Mouse (Mus musculus) forebrain, embryonic 15.5 days (tissue): ENCODE data around the gene Chac1. TPM values are rescaled to one million over a fixed set of nuclear protein-coding genes. Genes with fewer than 3 reads are reported as not detected.

Experiments used
- ATAC-seq: fragments of 200-750 bp; cut with Nextera tagmentation; replicated peaks from 2 replicates; pipeline ENCODE4 v1.8.0; 2017; ENCODE audit warnings: mild to moderate bottlenecking, moderate TSS enrichment, moderate library complexity
- H3K27ac ChIP-seq: fragments of 300-500 bp; sonication (generic); replicated peaks from 2 replicates; pipeline ENCODE4 v1.5.1; 2015; ENCODE audit warnings: mild to moderate bottlenecking, inconsistent platforms
- H3K27me3 ChIP-seq: fragments of 300-500 bp; sonication (generic); 2 replicates; pipeline ENCODE4 v1.6.1; 2015; ENCODE audit warnings: inconsistent platforms
- H3K36me3 ChIP-seq: fragments of 300-500 bp; sonication (generic); 2 replicates; pipeline ENCODE4 v1.6.1; 2015; ENCODE audit warnings: mild to moderate bottlenecking, inconsistent platforms
- H3K4me1 ChIP-seq: fragments of 300-500 bp; sonication (generic); 2 replicates; pipeline ENCODE4 v1.6.1; 2015; ENCODE audit warnings: inconsistent platforms
- H3K4me2 ChIP-seq: fragments of 300-500 bp; sonication (generic); replicated peaks from 2 replicates; pipeline ENCODE4 v1.6.1; 2015; ENCODE audit warnings: mild to moderate bottlenecking, inconsistent platforms
- H3K4me3 ChIP-seq: fragments of 300-500 bp; sonication (generic); 2 replicates; pipeline ENCODE4 v1.5.1; 2015; ENCODE audit warnings: mild to moderate bottlenecking, inconsistent platforms
- H3K9ac ChIP-seq: fragments of 300-500 bp; sonication (generic); replicated peaks from 2 replicates; pipeline ENCODE4 v1.6.1; 2015; ENCODE audit warnings: mild to moderate bottlenecking, inconsistent platforms
- H3K9me3 ChIP-seq: fragments of 300-500 bp; sonication (generic); 2 replicates; pipeline ENCODE4 v1.6.1; 2016; ENCODE audit warnings: inconsistent platforms
- WGBS: fragments of 180-500 bp; shearing (Covaris S2); methylation state at CpG from one replicate; pipeline ENCODE4 v1.1.7; 2015; ENCODE audit warnings: mixed read lengths; 5-methylcytosine and 5-hydroxymethylcytosine counted together
- polyA plus RNA-seq: library from polyadenylated mRNA; unstranded; fragments of >200 nt; fragmentation: Nextera tagmentation; extraction: Ambion mirVana; gene quantifications from 2 replicates; pipeline ENCODE4 v1.2.1, GENCODE M21; 2015

Chac1 gene
- polyA plus RNA-seq = 5.5 and 5.8 TPM in 2 replicates

DNA sequence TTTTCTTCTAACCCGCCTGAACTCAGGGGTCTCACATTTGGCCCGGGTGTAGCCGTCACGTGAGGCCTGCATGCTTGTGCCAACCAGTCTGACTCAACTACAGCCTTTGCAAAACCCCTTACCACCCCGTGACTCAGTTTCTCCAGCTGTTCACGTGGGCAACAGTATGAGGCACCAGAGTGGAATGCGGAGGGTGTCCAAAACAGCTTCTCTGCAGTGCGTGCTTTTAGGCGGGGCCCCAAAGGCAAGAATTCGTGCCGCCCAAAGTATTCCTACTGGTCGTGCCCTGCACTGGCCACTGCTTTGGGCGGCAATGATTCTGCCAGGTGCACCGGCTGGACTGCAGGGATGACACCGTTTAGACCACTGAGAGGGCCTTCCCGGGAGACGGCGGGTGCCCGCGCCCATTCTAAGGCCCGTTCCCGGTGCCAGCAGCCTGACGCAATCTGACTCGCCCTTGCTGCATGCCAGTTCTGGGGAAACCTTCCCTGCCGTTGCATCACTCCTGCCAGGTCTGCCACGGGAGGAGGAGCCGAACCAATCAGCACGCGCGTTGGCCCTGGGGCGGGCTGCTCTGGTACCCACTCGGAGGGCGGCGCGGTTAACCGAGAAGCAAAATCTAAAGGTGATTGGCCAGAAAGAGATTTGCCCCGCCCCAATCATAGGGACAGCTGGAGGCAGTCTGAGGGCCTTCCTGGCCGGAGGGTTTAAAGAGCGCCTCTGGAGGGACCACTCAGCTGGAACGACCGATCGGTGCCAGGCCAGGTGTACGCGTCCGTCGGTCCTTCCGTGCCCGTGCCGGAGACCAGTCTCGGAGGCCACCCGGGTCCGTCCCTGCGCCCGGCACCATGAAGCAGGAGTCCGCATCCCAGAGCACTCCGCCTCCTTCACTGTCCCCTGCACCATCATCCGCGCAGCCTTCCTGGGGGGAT lies at the start of gene Chac1:
TSS of gene Chac1 (plus strand) at position 675 of the 932 bp plus-strand sequence.
- WGBS = 4% methylated on average over 58 of the region's 58 CpGs
- no peaks in the 10 kb centered on the region for H3K9me3 ChIP-seq
- no peak within 1 kb of the TSS for H3K27ac ChIP-seq
- H3K4me2 ChIP-seq = peak within 1 kb of the TSS; percentile 94
- peak within 1 kb of the TSS; percentile 67 for H3K9ac ChIP-seq
- H3K4me1 ChIP-seq = peaks cover 10% of the 10 kb centered on the region
- H3K27me3 ChIP-seq = peaks cover 4% of the 10 kb centered on the region; the same call in 1 of the 2 replicates
- no peaks in the 10 kb centered on the region for H3K36me3 ChIP-seq
- H3K4me3 ChIP-seq = peak within 1 kb of the TSS; percentile 82
- ATAC-seq = peak; percentile 98

DNA sequence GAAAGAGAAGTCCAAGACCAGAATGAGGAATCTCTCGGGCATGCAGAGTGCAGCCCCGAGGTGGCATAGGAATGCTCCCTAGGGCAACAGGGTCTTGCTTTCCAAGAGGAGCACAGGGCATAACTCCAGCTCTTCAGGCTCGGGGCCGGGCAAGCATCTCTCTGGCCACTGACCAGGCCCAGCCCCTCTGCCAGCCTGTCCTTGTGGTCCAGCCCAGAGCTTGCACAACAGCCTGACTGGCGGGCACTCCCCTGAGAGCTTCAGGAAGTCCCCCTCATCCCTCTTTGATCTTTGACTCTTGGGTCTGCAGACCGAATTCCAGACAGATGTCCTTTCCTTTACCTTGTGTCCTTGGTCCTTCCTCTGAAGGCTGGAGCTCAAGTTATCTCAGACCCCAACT lies 48.2 kb upstream of the Chac1 start:
- 80% methylated on average over 6 of the region's 6 CpGs for WGBS
- no peaks in the 10 kb centered on the region for H3K9me3 ChIP-seq
- no peak overlapping the region for H3K4me3 ChIP-seq
- H3K27ac ChIP-seq = no peak overlapping the region
- no peak overlapping the region for H3K4me2 ChIP-seq
- H3K9ac ChIP-seq = no peak overlapping the region
- peaks cover 17% of the 10 kb centered on the region for H3K36me3 ChIP-seq
- H3K27me3 ChIP-seq = no peaks in the 10 kb centered on the region
- no peak for ATAC-seq
- peaks cover 23% of the 10 kb centered on the region for H3K4me1 ChIP-seq

DNA sequence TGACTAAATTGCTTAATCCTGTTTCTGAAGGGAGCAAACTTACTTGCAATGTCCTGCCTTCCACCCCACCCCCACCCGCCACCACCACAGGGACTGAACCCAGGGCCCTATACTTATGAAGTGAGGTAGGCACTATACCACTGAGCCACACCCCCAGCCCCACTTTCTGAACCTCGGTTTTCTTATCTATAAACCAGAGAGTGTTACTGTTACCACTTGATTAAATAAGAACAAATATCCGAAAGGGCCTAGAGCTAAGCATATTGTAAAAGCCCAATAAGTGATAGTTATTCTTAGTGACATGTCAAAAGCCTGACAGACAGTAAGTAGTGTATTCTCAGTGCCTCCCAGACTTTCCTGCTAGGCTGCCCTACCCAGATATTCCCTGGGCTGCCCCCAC lies 46.6 kb upstream of the Chac1 start:
- Histone ChIP-seq H3K4me1 (peaks cover 23% of the 10 kb centered on the region), H3K9ac (no peak overlapping the region), H3K9me3 (no peaks in the 10 kb centered on the region), H3K36me3 (peaks cover 5% of the 10 kb centered on the region; the same call in 1 of the 2 replicates), H3K4me2 (no peak overlapping the region), H3K4me3 (no peak overlapping the region), H3K27me3 (no peaks in the 10 kb centered on the region), H3K27ac (no peak overlapping the region)
- 69% methylated on average over 3 of the region's 3 CpGs for WGBS
- ATAC-seq = no peak

DNA sequence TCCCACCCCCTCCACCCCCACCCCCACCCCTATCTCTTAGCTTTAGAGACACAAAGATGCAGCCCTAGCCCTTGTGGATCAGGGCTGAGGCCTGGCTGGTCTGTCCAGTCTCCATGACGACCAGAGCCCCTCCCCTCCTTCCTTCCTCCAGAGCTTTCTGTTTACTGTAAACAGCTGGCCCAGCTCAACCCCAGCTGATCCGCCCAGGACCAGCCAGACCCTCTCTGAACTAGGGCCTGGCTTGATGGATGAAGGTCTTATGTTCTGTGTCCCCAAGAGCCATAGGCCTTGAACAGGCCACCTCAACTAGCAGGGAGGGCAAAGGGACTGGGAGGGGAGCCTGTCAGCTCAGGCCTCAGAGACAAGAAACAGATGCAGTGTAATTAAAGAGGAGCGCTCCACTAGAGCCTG lies 46.2 kb upstream of the Chac1 start:
- no peaks in the 10 kb centered on the region for H3K9me3 ChIP-seq
- 24% methylated on average over 3 of the region's 3 CpGs for WGBS
- H3K4me1 ChIP-seq = peaks cover 22% of the 10 kb centered on the region
- H3K36me3 ChIP-seq = 0 out of 2 replicates have a peak, but pooled peaks cover under 1% of the 10 kb centered on the region
- no peak overlapping the region for H3K27ac ChIP-seq
- ATAC-seq = no peak
- H3K4me2 ChIP-seq = no peak overlapping the region
- H3K9ac ChIP-seq = no peak overlapping the region
- no peak overlapping the region for H3K4me3 ChIP-seq
- H3K27me3 ChIP-seq = no peaks in the 10 kb centered on the region

DNA sequence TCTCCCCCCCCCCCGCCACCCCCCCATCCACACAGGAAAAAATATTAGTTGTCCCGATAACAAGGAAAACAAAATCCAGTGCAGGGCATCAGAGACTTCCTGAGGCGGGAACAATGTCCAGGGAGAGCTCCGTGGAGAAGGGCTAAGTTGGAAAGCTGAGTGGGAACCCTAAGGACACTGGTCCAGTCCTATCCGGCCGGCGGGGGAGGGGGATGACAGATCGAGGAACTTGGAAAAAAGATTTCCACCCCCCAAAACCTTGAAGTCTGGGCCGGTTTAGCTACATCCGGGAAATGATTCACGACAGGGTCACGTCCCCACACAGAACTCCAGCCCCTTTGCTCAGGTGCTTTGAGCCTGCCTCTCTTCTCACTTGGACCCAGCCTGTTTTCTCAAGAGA lies 39.5 kb upstream of the Chac1 start:
- no peak for ATAC-seq
- peaks cover 33% of the 10 kb centered on the region for H3K27me3 ChIP-seq

DNA sequence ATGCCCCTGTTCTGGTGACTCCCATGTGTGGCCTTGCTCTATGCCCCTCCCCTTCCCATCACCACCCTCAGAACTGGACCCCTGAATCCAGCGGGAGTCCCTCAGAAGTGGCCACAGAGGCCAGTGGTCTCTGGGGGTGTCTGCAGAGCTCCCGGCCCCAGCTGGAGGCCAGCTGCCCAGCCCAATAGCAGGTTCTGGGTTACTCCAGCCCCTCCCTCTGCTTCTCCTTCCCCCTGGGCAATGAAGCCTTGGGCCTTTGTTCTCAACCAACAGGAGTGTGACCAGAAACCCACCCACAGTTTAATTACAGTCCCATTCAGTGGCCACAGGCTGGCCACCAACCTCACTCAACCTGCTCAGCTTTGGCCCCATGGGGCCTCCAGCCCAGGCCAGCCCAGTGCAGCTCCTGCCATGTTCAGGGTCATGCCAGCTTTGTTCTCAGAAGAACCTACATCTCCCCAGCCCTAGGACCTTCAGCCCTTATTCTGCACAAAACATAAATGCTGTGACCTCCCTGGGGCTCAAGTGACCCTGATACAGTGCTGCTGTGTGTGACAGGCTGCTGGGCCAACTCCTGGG lies 38.6 kb upstream of the Chac1 start:
- peaks cover 39% of the 10 kb centered on the region for H3K27me3 ChIP-seq

More for the DNA sequence above, 39.5 kb upstream of the Chac1 start:
- no peaks in the 10 kb centered on the region for H3K9me3 ChIP-seq
- 43% methylated on average over 12 of the region's 12 CpGs for WGBS
- no peak overlapping the region for H3K27ac ChIP-seq
- no peaks in the 10 kb centered on the region for H3K36me3 ChIP-seq
- H3K9ac ChIP-seq = no peak overlapping the region
- no peak overlapping the region for H3K4me2 ChIP-seq
- H3K4me1 ChIP-seq = peaks cover 17% of the 10 kb centered on the region
- H3K4me3 ChIP-seq = no peak overlapping the region

DNA sequence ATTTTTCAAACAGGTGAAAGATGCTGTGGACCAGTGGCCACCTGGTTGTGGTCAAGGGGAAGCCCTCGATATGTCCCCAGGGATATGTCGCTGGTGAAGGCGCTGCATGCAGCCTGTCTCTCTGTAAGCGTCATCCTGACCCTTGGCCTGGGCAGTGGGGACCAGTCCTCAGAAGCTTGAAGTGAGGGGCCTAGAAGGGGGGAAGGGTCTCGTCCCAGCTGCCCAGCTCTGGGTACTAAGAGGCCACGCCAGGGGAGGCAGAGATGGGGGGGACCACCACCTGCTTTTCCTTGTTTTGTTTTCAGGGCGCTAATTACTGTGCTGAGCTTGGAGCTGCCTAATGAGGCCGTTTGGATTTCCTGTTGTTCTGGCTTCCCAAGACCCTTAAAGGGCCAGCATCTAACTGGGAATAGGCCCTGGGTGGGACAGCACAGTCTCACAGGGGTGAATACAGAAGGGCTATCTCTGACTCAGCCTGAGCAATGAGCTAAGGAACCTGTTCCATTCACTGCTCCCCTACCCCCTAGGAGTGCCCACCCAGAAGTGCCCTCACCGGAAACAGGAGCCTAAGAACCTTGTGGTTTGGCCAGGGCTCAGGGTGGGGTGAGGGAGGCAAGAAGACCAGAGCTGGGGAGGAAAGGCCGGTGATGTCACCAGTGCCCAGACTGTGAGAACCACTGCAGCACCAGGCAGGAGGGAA lies 37.1 kb upstream of the Chac1 start:
- no peak overlapping the region for H3K9ac ChIP-seq
- H3K4me2 ChIP-seq = no peak overlapping the region
- H3K9me3 ChIP-seq = no peaks in the 10 kb centered on the region
- peaks cover 17% of the 10 kb centered on the region for H3K4me1 ChIP-seq
- peaks cover 53% of the 10 kb centered on the region for H3K27me3 ChIP-seq
- WGBS = 16% methylated on average over 10 of the region's 10 CpGs
- H3K36me3 ChIP-seq = no peaks in the 10 kb centered on the region
- peak; percentile 73 for ATAC-seq
- H3K4me3 ChIP-seq = no peak overlapping the region
- no peak overlapping the region for H3K27ac ChIP-seq

More for the DNA sequence above, 38.6 kb upstream of the Chac1 start:
- Histone ChIP-seq H3K9me3 (no peaks in the 10 kb centered on the region), H3K4me3 (no peak overlapping the region), H3K4me2 (no peak overlapping the region), H3K36me3 (no peaks in the 10 kb centered on the region), H3K9ac (no peak overlapping the region), H3K27ac (no peak overlapping the region), H3K4me1 (peaks cover 17% of the 10 kb centered on the region)
- WGBS = 44% methylated on average over 2 of the region's 2 CpGs
- ATAC-seq = no peak

DNA sequence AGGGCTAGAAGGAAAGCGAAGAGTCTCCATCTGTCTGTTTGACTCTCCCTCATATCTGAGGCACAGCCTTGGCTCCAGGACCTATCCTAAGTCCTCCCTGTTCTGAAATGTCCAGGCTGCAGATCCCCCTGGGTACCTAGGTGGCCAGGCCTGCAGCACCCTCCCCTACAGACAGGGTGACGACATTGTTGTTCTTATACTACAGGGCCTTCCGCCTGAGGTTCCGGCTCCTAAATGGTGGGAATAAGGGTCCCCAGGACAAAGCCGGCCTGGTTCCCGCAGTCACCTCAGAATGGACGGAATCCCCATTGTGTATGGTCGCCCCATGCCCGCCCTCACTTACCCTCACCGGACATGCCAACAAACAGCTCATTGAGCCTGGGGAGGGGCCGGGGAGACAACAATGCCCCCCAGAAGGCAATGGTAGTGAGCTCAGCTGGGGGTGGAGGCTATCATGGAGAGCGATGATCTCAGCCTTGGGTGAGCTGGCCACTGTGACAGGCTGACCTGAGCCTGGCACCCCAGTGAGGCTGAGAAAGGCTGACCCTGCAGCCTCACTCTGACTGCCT lies 36.2 kb upstream of the Chac1 start:
- Histone ChIP-seq H3K27me3 (peaks cover 59% of the 10 kb centered on the region), H3K4me1 (peaks cover 17% of the 10 kb centered on the region), H3K4me2 (no peak overlapping the region), H3K4me3 (no peak overlapping the region), H3K9ac (no peak overlapping the region), H3K36me3 (no peaks in the 10 kb centered on the region), H3K27ac (no peak overlapping the region), H3K9me3 (no peaks in the 10 kb centered on the region)
- WGBS = 51% methylated on average over 12 of the region's 12 CpGs
- ATAC-seq = no peak

DNA sequence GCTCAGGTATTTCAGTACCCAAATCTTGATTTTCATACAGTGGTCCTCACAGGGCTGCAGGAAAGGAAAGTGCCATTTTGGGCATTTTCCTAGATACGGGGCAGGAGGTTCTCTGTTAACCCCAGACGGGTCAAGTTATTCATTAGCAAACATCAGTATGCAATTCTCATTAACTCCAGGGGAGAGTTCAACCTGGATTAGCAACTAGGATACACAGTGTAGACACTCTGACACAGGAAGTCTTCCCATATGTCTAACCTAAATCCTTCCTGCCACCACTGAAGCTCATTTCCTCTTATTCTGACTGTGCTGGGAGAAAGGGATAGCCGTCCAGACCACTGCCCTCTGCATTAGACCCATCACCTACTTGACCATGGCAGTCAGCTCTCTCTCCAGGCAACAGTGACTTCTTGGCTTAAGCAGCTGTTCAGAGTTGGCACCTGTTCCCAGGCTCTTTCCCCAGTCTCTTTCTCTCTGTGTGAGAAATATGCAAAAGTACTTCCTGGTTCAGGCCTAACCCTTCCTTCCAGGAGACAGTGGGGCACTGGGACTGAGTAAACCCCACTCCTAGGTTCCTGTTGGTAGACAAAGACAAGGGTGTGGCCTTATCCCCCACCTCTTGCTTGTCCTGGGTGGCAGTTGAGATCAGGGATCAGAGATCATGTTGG lies 32.9 kb upstream of the Chac1 start:
- H3K9ac ChIP-seq = no peak overlapping the region
- 72% methylated on average over 3 of the region's 3 CpGs for WGBS
- ATAC-seq = no peak
- H3K27me3 ChIP-seq = peaks cover 74% of the 10 kb centered on the region
- no peaks in the 10 kb centered on the region for H3K36me3 ChIP-seq
- no peak overlapping the region for H3K27ac ChIP-seq
- H3K4me1 ChIP-seq = peaks cover 32% of the 10 kb centered on the region
- H3K4me3 ChIP-seq = no peak overlapping the region
- no peaks in the 10 kb centered on the region for H3K9me3 ChIP-seq
- H3K4me2 ChIP-seq = no peak overlapping the region

DNA sequence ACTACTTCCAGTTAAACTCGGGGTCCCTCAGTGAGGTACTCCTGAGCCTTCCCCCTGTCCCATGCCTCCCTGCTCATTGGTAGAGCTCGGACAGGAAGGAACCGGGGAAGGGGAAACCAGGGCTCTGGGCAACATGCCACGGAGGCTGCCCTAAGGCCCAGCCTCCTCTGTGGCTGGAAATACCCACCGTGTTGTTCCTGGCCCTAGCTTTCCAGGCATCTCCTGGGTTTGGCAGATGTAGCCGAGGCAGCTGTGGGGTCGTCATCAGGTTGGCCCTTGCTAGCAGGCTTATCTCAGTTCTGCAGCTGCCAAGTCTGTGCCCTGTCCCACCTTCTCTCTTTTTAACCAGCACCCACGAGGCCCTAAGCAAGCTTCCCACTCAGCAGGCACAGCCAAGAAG lies 30.5 kb upstream of the Chac1 start:
- ATAC-seq = no peak
- H3K4me2 ChIP-seq = no peak overlapping the region
- H3K4me3 ChIP-seq = no peak overlapping the region
- no peak overlapping the region for H3K9ac ChIP-seq
- no peaks in the 10 kb centered on the region for H3K9me3 ChIP-seq
- H3K4me1 ChIP-seq = peaks cover 44% of the 10 kb centered on the region
- H3K36me3 ChIP-seq = no peaks in the 10 kb centered on the region
- 60% methylated on average over 8 of the region's 8 CpGs for WGBS
- H3K27ac ChIP-seq = no peak overlapping the region
- peaks cover 82% of the 10 kb centered on the region for H3K27me3 ChIP-seq

DNA sequence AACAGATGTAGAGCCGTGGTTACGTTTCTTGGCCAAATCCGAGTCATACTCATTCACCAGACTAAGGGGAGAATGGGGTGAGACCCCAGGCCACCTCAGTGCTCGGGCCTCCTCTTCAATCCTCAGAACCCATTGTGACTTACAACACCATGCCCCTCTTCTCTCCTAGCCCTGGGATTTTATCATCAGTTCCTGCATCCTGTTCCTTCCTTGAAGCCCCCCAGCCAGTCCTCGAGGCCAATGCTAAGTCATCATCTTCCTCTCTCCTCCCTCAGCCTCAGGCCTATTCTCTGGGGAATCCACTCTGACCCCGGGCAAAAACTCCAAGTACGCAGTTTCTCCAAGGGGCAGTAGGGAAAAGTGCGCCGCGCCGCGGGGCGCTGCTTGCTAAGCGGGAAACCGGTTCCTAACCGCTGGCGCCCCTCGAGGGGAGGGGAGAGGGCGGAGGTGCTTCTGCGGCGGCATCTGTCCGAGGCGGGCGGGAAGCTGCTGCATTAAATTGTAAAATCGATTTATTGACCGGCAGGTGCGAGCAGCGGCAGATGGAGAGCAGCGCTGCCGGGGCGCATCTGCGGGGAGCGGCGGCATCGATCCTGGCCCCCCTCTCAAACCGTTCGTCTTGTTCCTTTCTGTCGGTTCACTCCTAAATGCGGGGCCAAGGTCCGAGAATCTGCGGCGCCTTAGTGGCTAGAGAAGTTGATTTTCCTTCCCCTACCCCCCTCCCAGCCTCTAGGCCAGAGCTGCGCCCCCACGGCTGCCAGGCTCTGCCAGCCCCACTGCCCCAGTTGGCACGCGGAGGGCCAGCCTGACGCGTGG lies 29.1 kb upstream of the Chac1 start:
- H3K4me2 ChIP-seq = peak overlapping the region; percentile 81
- H3K36me3 ChIP-seq = no peaks in the 10 kb centered on the region
- no peak for ATAC-seq
- H3K9me3 ChIP-seq = no peaks in the 10 kb centered on the region
- peak overlapping the region; percentile 47; the same call in 1 of the 2 replicates for H3K27ac ChIP-seq
- peaks cover 59% of the 10 kb centered on the region for H3K4me1 ChIP-seq
- peak overlapping the region; percentile 19; the same call in 1 of the 2 replicates for H3K9ac ChIP-seq
- peak overlapping the region; percentile 40 for H3K4me3 ChIP-seq
- peaks cover 85% of the 10 kb centered on the region for H3K27me3 ChIP-seq
- WGBS = 1% methylated on average over 47 of the region's 48 CpGs
